Mouse (Mus musculus): ENCODE measurements around the gene Eif2b5.
"Not testable (repeated sequence)": the region's sequence is repeated elsewhere in the genome, so short reads cannot be mapped to it uniquely, and the experiment has no call there.

The Eif2b5 gene

GRCm38 (mm10) chr16:20498677-20499475 is at the start of gene Eif2b5:
TSS of gene Eif2b5 (plus strand) at chr16:20498817.
- DNase-seq (ENCODE audit: low spot score) = peak; percentile 93

GRCm38 (mm10) chr16:20451774-20452173 is 46.8 kb upstream of the Eif2b5 start:
- no peak for DNase-seq (ENCODE audit: low spot score)

- no peak for DNase-seq (ENCODE audit: low spot score)
Observed at GRCm38 (mm10) chr16:20454155-20454654, 44.4 kb upstream of the Eif2b5 start.

GRCm38 (mm10) chr16:20456106-20456505 is 42.5 kb upstream of the Eif2b5 start:
- DNase-seq (ENCODE audit: low spot score) = no peak

GRCm38 (mm10) chr16:20458736-20459135 is 39.9 kb upstream of the Eif2b5 start:
- DNase-seq (ENCODE audit: low spot score) = not testable (repeated sequence)

GRCm38 (mm10) chr16:20464725-20465124 is 33.9 kb upstream of the Eif2b5 start:
- no peak for DNase-seq (ENCODE audit: low spot score)

- no peak for DNase-seq (ENCODE audit: low spot score)
Observed at GRCm38 (mm10) chr16:20470981-20471380, 27.6 kb upstream of the Eif2b5 start.

- no peak for DNase-seq (ENCODE audit: low spot score)
Observed at GRCm38 (mm10) chr16:20471686-20472085, 26.9 kb upstream of the Eif2b5 start.

GRCm38 (mm10) chr16:20473748-20474147 is 24.9 kb upstream of the Eif2b5 start:
- no peak for DNase-seq (ENCODE audit: low spot score)

- no peak for DNase-seq (ENCODE audit: low spot score)
Observed at GRCm38 (mm10) chr16:20474211-20474610, 24.4 kb upstream of the Eif2b5 start.

GRCm38 (mm10) chr16:20474786-20475185 is 23.8 kb upstream of the Eif2b5 start:
- DNase-seq (ENCODE audit: low spot score) = no peak

- DNase-seq (ENCODE audit: low spot score) = no peak
Observed at GRCm38 (mm10) chr16:20475335-20475734, 23.3 kb upstream of the Eif2b5 start.

- peak; percentile 73 for DNase-seq (ENCODE audit: low spot score)
Observed at GRCm38 (mm10) chr16:20476857-20477256, 21.8 kb upstream of the Eif2b5 start.

- DNase-seq (ENCODE audit: low spot score) = no peak
Observed at GRCm38 (mm10) chr16:20477270-20477669, 21.3 kb upstream of the Eif2b5 start.

GRCm38 (mm10) chr16:20478504-20478903 is 20.1 kb upstream of the Eif2b5 start:
- no peak for DNase-seq (ENCODE audit: low spot score)

GRCm38 (mm10) chr16:20479026-20479760 is 19.4 kb upstream of the Eif2b5 start:
- not testable (repeated sequence) for DNase-seq (ENCODE audit: low spot score)

GRCm38 (mm10) chr16:20480115-20480514 is 18.5 kb upstream of the Eif2b5 start:
- peak; percentile 12 for DNase-seq (ENCODE audit: low spot score)

- no peak for DNase-seq (ENCODE audit: low spot score)
Observed at GRCm38 (mm10) chr16:20481746-20482145, 16.9 kb upstream of the Eif2b5 start.

GRCm38 (mm10) chr16:20483716-20484115 is 14.9 kb upstream of the Eif2b5 start:
- DNase-seq (ENCODE audit: low spot score) = not testable (repeated sequence)

GRCm38 (mm10) chr16:20485061-20485460 is 13.6 kb upstream of the Eif2b5 start:
- DNase-seq (ENCODE audit: low spot score) = no peak

GRCm38 (mm10) chr16:20486048-20486447 is 12.6 kb upstream of the Eif2b5 start:
- no peak for DNase-seq (ENCODE audit: low spot score)

- no peak for DNase-seq (ENCODE audit: low spot score)
Observed at GRCm38 (mm10) chr16:20488151-20488550, 10.5 kb upstream of the Eif2b5 start.

GRCm38 (mm10) chr16:20488751-20489150 is 9.9 kb upstream of the Eif2b5 start:
- DNase-seq (ENCODE audit: low spot score) = not testable (repeated sequence)
